Mouse (Mus musculus) ES-E14 (cell line): ENCODE data around the gene Tmigd1. TPM values are rescaled to one million over a fixed set of nuclear protein-coding genes. Genes with fewer than 3 reads are reported as not detected.

Experiments
- DNase-seq: peaks from one replicate; pipeline ENCODE4 v3.0.0-alpha.2; 2013; ENCODE audit warnings: low read depth, low spot score
- H3K27ac ChIP-seq: 2 replicates; pipeline ENCODE4 v1.5.1; 2012; ENCODE audit warnings: low read depth, mild to moderate bottlenecking, low read length, moderate library complexity, mixed read lengths; ENCODE audit not compliant: poor library complexity, insufficient read depth, severe bottlenecking
- H3K36me3 ChIP-seq: 2 replicates; pipeline ENCODE4 v1.6.1; 2012; ENCODE audit warnings: mild to moderate bottlenecking, low read length, moderate library complexity, mixed read lengths; ENCODE audit not compliant: control insufficient read depth, poor library complexity, insufficient read depth, severe bottlenecking
- H3K4me1 ChIP-seq, 2 experiments: fragments of 150-350 bp in 1 of 2; sonication (generic) in 1 of 2; 2 replicates each; pipeline ENCODE4 v1.6.1; 2012; ENCODE audit warnings: low read length in 2 of 2, mild to moderate bottlenecking in 1 of 2, mixed read lengths in 1 of 2; ENCODE audit not compliant: control insufficient read depth in 2 of 2, insufficient read depth in 2 of 2, poor library complexity in 1 of 2
- H3K4me3 ChIP-seq, 2 experiments: fragments of 150-350 bp in 1 of 2; sonication (generic) in 1 of 2; 2 replicates each; pipeline ENCODE4 v1.5.1; 2012; ENCODE audit warnings: low read length in 2 of 2, low read depth in 1 of 2, mild to moderate bottlenecking in 1 of 2, mixed read lengths in 1 of 2; ENCODE audit not compliant: insufficient read depth in 1 of 2, poor library complexity in 1 of 2, severe bottlenecking in 1 of 2
- H3K9ac ChIP-seq: 2 replicates; pipeline ENCODE4 v1.6.1; 2012; ENCODE audit warnings: low read depth, mild to moderate bottlenecking, low read length, mixed read lengths; ENCODE audit not compliant: poor library complexity, insufficient read depth, severe bottlenecking
- H3K9me3 ChIP-seq: fragments of 150-350 bp; sonication (generic); 2 replicates; pipeline ENCODE4 v1.6.1; 2012; ENCODE audit warnings: low read depth, mild to moderate bottlenecking, low read length; ENCODE audit not compliant: control insufficient read depth, insufficient read depth
- CHD2 ChIP-seq: IDR thresholded peaks from 2 replicates; pipeline ENCODE4 v1.6.1; 2014; ENCODE audit warnings: mild to moderate bottlenecking, low read depth, low read length, inconsistent platforms
- HCFC1 ChIP-seq: IDR thresholded peaks from 2 replicates; pipeline ENCODE4 v1.6.1; 2012; ENCODE audit warnings: low read length, inconsistent platforms, borderline replicate concordance; ENCODE audit not compliant: insufficient read depth
- MAFK ChIP-seq: IDR thresholded peaks from 2 replicates; pipeline ENCODE4 v1.6.1; 2014; ENCODE audit warnings: mild to moderate bottlenecking, low read depth, low read length, inconsistent platforms; ENCODE audit not compliant: insufficient read depth
- ZC3H11A ChIP-seq: IDR thresholded peaks from 2 replicates; pipeline ENCODE4 v1.6.1; 2012; ENCODE audit warnings: low read depth, mild to moderate bottlenecking, inconsistent platforms, low read length, borderline replicate concordance
- ZNF384 ChIP-seq: IDR thresholded peaks from 2 replicates; pipeline ENCODE4 v1.6.1; 2012; ENCODE audit warnings: low read depth, low read length, inconsistent platforms
- in situ Hi-C, 2 experiments: fragments of 600-800 bp; cut with MboI; formaldehyde crosslinking; loops; one replicate each; pipeline ENCODE4 v1.15.1; 2025; ENCODE audit warnings: low sequenced_read_pairs in 2 of 2, inconsistent platforms in 1 of 2; ENCODE audit not compliant: unreplicated experiment in 2 of 2
- total RNA-seq: library from RNA; depleted of rRNA; stranded (reverse); fragments of 300-350 nt; gene quantifications from 2 replicates; pipeline ENCODE4 v1.2.3, GENCODE M21; 2012

Gene Tmigd1
- total RNA-seq, 1 experiment, result not detected

GRCm38 (mm10) chr11:76874766-76875165, 27.2 kb upstream of the Tmigd1 start:
- Histone ChIP-seq H3K4me1 (no peaks in the 10 kb centered on the region), H3K36me3 (no peaks in the 10 kb centered on the region), H3K9me3 (no peaks in the 10 kb centered on the region), H3K9ac (no peak overlapping the region), H3K27ac (no peak overlapping the region), H3K4me3 (no peak overlapping the region)
- in situ Hi-C loops, result no loop called here
- DNase-seq, result no peak
- TF ChIP-seq CHD2, result no peak
- no peak for TF ChIP-seq HCFC1
- TF ChIP-seq ZC3H11A, result no peak
- TF ChIP-seq ZNF384, result no peak
- no peak for TF ChIP-seq MAFK

DNA sequence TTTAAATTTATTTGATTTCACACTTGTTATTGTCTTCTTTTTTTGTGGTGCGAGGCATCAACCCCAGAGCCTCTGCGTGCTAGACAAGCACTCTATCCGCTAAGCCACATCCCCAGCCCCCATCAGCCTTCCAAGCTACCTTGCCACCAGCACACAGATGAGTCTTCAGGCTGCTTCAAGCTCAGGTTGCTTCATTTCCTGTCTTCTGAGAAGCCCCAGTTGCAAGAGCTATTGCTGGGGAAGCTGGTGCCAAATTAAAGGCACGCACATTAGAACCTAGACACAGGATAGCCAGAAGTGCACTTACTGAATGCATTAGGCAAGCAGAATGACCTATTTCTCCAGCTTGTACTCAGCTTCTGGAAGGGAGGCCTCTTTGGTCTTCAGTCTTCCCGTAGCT, 22.1 kb upstream of the Tmigd1 start:
- Histone ChIP-seq H3K4me3 (no peak overlapping the region), H3K36me3 (no peaks in the 10 kb centered on the region), H3K9ac (no peak overlapping the region), H3K27ac (no peak overlapping the region), H3K9me3 (no peaks in the 10 kb centered on the region), H3K4me1 (no peaks in the 10 kb centered on the region)
- DNase-seq, result no peak
- TF ChIP-seq ZNF384 (no peak), HCFC1 (no peak), CHD2 (no peak), MAFK (no peak), ZC3H11A (no peak)
- in situ Hi-C loops, result no loop called here

- DNase-seq, result no peak
- TF ChIP-seq HCFC1, result no peak
- TF ChIP-seq ZNF384, result no peak
- TF ChIP-seq MAFK, result no peak
- no peak for TF ChIP-seq CHD2
- no peak for TF ChIP-seq ZC3H11A
- in situ Hi-C loops, result no loop called here
Measured at GRCm38 (mm10) chr11:76884451-76884850, 17.5 kb upstream of the Tmigd1 start.

DNA sequence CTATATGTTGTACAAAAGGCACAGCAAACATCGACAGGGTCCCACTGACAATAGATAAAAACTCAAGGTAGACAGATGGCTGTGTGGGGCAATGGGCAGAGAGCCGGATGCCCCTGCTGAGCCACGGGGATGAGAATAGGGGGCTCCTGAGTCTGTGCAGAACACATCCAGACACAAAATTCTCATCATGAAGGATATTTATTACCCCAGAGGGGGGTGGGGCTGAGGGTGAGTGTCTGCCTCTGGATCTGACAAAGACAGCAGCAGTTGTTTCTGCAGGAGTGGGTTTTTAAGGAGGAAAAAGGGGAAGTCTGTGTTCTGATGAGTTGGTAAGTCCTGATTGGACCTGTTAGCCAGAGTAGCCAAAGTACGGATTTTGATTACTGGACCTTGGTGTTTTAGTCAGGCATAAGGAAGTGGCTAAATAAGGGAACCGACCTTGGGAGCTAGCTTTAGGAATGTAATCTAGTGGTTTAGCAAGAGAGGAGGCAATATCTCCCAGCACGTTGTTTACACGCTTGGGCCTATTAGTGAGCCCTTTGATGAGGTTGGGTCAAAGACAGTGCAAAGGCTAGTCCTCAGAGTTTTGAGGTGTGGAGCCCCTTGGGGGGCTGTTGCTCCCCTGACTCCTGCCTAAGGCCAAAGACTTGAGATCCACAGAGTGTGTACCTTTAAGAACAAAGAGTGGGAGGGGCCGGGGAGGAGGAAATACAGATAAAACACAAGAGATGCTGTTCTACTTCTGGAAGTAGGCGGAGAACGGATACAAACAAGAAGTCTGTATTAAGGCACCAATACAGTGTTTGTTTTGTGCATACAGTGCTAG, 12.4 kb upstream of the Tmigd1 start:
- H3K27ac ChIP-seq, result no peak overlapping the region
- no peak for DNase-seq
- H3K36me3 ChIP-seq, result no peaks in the 10 kb centered on the region
- TF ChIP-seq HCFC1, result no peak
- no peak for TF ChIP-seq ZC3H11A
- TF ChIP-seq ZNF384, result no peak
- no peak for TF ChIP-seq CHD2
- no peak for TF ChIP-seq MAFK
- H3K9ac ChIP-seq, result no peak overlapping the region
- no peaks in the 10 kb centered on the region for H3K4me1 ChIP-seq
- H3K4me3 ChIP-seq, result no peak overlapping the region
- no peaks in the 10 kb centered on the region for H3K9me3 ChIP-seq
- in situ Hi-C loops, result no loop called here

More at GRCm38 (mm10) chr11:76884451-76884850, 17.5 kb upstream of the Tmigd1 start:
- Histone ChIP-seq H3K9me3 (no peaks in the 10 kb centered on the region), H3K4me3 (no peak overlapping the region), H3K27ac (no peak overlapping the region), H3K9ac (no peak overlapping the region), H3K4me1 (no peaks in the 10 kb centered on the region), H3K36me3 (no peaks in the 10 kb centered on the region)
